Mouse (Mus musculus) liver, postnatal 0 days (tissue): ENCODE results near the gene Eps15l1. TPM values are rescaled to one million over a fixed set of nuclear protein-coding genes. Genes with fewer than 3 reads are reported as not detected.

ENCODE experiments used
- ATAC-seq: fragments of 200-750 bp; cut with Nextera tagmentation; 2 replicates; pipeline ENCODE4 v1.8.0; 2017; ENCODE audit warnings: mild to moderate bottlenecking, moderate library complexity
- DNase-seq: peaks from one replicate; pipeline ENCODE4 v3.0.0-alpha.2; 2016
- H3K27ac ChIP-seq: fragments of 300-500 bp; sonication (generic); 2 replicates; pipeline ENCODE4 v1.5.1; 2014; ENCODE audit warnings: antibody characterized with exemption, moderate library complexity, mild to moderate bottlenecking, low read depth
- H3K27me3 ChIP-seq: fragments of 300-500 bp; sonication (generic); 2 replicates; pipeline ENCODE4 v1.6.1; 2014; ENCODE audit warnings: low read length, control low read depth, mixed read lengths; ENCODE audit not compliant: insufficient read depth
- H3K36me3 ChIP-seq: fragments of 300-500 bp; sonication (generic); replicated peaks from 2 replicates; pipeline ENCODE4 v1.6.1; 2014; ENCODE audit warnings: mild to moderate bottlenecking, control low read depth, low read length, moderate library complexity, mixed read lengths; ENCODE audit not compliant: insufficient read depth
- H3K4me1 ChIP-seq: fragments of 300-500 bp; sonication (generic); 2 replicates; pipeline ENCODE4 v1.6.1; 2014; ENCODE audit warnings: antibody characterized with exemption, mild to moderate bottlenecking, control low read depth; ENCODE audit not compliant: insufficient read depth
- H3K4me2 ChIP-seq: fragments of 300-500 bp; sonication (generic); 2 replicates; pipeline ENCODE4 v1.6.1; 2014; ENCODE audit warnings: low read depth, mild to moderate bottlenecking, low read length, moderate library complexity, mixed read lengths
- H3K4me3 ChIP-seq: fragments of 300-500 bp; sonication (generic); 2 replicates; pipeline ENCODE4 v1.5.1; 2014; ENCODE audit warnings: low read depth, low read length
- H3K9ac ChIP-seq: fragments of 300-500 bp; sonication (generic); replicated peaks from 2 replicates; pipeline ENCODE4 v1.6.1; 2014; ENCODE audit warnings: mild to moderate bottlenecking, moderate library complexity
- H3K9me3 ChIP-seq: fragments of 300-500 bp; sonication (generic); 2 replicates; pipeline ENCODE4 v1.6.1; 2016; ENCODE audit warnings: mild to moderate bottlenecking, control low read depth, low read length, mixed read lengths
- CTCF ChIP-seq: sonication (generic); IDR thresholded peaks from 2 replicates; pipeline ENCODE4 v1.5.1; 2016; ENCODE audit warnings: antibody characterized with exemption, low read depth
- EP300 ChIP-seq: IDR thresholded peaks from 2 replicates; pipeline ENCODE4 v1.6.1; 2016; ENCODE audit warnings: antibody characterized with exemption, low read depth, mild to moderate bottlenecking
- WGBS: fragments of 180-500 bp; shearing (Covaris S2); extraction: QIAGEN DNeasy Blood & Tissue Kit; methylation state at CpG from one replicate; pipeline ENCODE4 v1.1.7; 2014; ENCODE audit not compliant: insufficient replicate concordance; 5-methylcytosine and 5-hydroxymethylcytosine counted together
- polyA plus RNA-seq: library from polyadenylated mRNA; unstranded; fragments of >200 nt; fragmentation: Nextera tagmentation; extraction: Ambion mirVana; gene quantifications from 2 replicates; pipeline ENCODE4 v1.2.1, GENCODE M21; 2015

The Eps15l1 gene
- polyA plus RNA-seq, 1 experiment from 2014 or later = 10.1 TPM

DNA sequence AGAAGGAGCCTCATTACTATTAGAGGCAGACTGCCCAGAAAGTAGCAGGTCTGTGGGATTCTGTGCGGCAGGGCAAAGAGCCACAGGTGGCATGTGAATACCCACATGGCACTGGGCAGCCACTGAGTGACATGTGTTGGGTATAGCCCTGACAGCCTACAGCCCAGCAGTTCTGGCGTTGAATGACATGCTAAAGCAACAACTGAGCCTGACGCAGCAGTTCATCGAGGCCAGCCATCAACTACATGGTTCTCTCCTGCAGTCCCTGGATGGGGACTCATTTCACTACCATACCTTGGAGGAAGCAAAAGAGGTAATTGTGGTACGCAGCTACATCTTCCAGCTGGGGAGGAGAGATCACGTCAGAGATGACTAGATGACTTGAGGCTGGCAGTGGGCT, 37.2 kb upstream of the Eps15l1 start:
- no peak overlapping the region for H3K4me3 ChIP-seq
- H3K27me3 ChIP-seq = no peaks in the 10 kb centered on the region
- no peak overlapping the region for H3K27ac ChIP-seq
- H3K4me1 ChIP-seq = no peaks in the 10 kb centered on the region
- peaks cover 56% of the 10 kb centered on the region for H3K36me3 ChIP-seq
- no peak for TF ChIP-seq EP300
- TF ChIP-seq CTCF = no peak
- DNase-seq (no peak), ATAC-seq (no peak)
- no peak overlapping the region for H3K9ac ChIP-seq
- 83% methylated on average over 6 of the region's 6 CpGs for WGBS
- peaks cover 5% of the 10 kb centered on the region; the same call in 1 of the 2 replicates for H3K9me3 ChIP-seq
- H3K4me2 ChIP-seq = no peak overlapping the region

DNA sequence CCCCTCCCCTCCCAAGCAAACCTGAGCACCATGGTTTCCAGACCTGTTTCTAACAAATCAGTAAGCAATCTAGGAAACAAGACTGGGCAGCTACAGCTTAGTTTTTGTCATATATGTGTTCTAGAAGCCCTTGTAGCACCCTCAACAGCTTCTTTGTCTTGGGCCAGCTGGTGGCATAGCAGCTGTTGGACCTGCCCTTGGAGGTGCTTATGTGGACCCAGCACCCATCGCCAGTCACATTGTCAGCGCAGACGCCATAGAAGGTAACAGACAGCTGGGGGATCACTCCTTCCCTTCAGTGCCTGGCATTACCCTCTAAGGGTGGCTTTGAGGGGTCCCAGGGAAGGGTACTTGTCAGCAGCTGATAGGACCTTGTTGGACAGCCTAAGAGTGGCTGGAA, 36.5 kb upstream of the Eps15l1 start:
- DNase-seq = no peak
- Histone ChIP-seq H3K4me1 (no peaks in the 10 kb centered on the region), H3K36me3 (peaks cover 52% of the 10 kb centered on the region), H3K4me3 (no peak overlapping the region), H3K27ac (no peak overlapping the region), H3K27me3 (no peaks in the 10 kb centered on the region), H3K4me2 (no peak overlapping the region), H3K9ac (no peak overlapping the region), H3K9me3 (peaks cover 6% of the 10 kb centered on the region; the same call in 1 of the 2 replicates)
- TF ChIP-seq EP300 = no peak
- no peak for TF ChIP-seq CTCF
- 92% methylated on average over 3 of the region's 3 CpGs for whole genome bisulfite sequencing
- no peak for ATAC-seq

DNA sequence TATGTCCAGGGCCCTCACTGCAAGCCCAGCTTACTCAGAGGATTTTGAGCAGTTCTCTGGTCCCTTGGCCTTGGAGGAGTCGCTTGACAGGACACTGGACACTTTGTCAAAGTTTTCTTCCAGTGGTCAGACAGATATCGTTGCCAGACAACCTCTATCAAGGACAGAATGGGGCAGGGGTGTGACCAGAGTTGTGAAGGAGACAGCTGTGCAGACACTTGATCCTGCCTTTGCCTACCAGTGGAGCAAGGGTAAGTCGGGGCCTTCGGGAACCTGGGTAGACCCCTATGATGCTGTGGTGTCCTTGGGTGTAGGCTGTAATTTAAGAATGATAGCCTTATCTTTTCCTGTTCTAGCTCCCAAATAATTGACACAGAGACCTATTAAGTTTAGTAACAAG, 34.1 kb upstream of the Eps15l1 start:
- no peak overlapping the region for H3K9ac ChIP-seq
- TF ChIP-seq EP300 = no peak
- TF ChIP-seq CTCF = no peak
- H3K4me1 ChIP-seq = no peaks in the 10 kb centered on the region
- no peaks in the 10 kb centered on the region for H3K27me3 ChIP-seq
- H3K36me3 ChIP-seq = peaks cover 31% of the 10 kb centered on the region
- H3K4me3 ChIP-seq = no peak overlapping the region
- no peak overlapping the region for H3K4me2 ChIP-seq
- DNase-seq = no peak
- no peak for ATAC-seq
- peaks cover 6% of the 10 kb centered on the region; the same call in 1 of the 2 replicates for H3K9me3 ChIP-seq
- 91% methylated on average over 4 of the region's 4 CpGs for WGBS
- no peak overlapping the region for H3K27ac ChIP-seq

DNA sequence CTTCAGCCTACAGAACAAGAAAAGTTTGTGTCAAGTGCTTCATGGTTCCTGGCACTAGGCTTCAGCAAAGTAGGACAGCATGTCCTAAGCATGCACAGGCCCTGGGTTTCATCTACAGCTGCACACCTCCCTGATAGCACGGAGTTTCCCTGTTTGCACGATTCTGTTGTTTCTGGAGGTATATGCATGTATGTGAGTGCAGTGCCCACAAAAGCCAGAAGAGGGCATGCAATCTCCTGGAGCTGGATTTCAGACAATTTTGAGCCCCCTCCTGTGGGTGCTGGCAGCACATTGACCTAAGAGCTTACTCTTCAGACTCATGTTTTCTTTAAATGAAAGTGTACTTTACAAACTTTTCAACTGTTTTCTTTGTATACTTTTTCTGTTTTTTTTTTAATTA, 32.6 kb upstream of the Eps15l1 start:
- WGBS = 91% methylated on average over 2 of the region's 2 CpGs
- no peaks in the 10 kb centered on the region for H3K27me3 ChIP-seq
- TF ChIP-seq CTCF = 0 out of 2 replicates have a peak, but pooled peaks have one; percentile 12
- no peak for TF ChIP-seq EP300

DNA sequence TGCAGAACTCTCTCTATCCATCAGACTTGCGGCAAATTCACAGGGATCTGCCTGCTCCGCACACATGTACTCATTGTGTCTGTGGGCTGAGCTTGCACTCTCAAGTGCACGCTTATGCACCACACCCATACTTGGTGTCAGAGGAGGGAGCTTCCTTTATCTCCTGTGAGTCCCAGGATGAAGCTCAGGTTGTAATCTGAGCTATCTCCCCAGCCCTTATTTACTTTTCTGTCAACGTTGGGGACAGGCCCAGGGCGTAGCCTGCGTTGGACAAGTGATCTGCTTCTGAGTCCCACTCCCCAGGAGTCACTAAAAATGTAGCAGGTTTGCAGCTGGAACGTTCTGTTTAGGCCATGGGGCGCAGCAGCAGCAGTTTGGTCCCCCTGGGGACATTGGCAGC, 30.3 kb upstream of the Eps15l1 start:
- H3K9ac ChIP-seq = no peak overlapping the region
- H3K36me3 ChIP-seq = peaks cover 23% of the 10 kb centered on the region
- no peak overlapping the region for H3K4me2 ChIP-seq
- no peak overlapping the region for H3K27ac ChIP-seq
- H3K4me3 ChIP-seq = no peak overlapping the region
- peaks cover 6% of the 10 kb centered on the region; the same call in 1 of the 2 replicates for H3K9me3 ChIP-seq
- H3K27me3 ChIP-seq = no peaks in the 10 kb centered on the region
- no peak for ATAC-seq
- DNase-seq = no peak
- WGBS = 58% methylated on average over 8 of the region's 8 CpGs
- H3K4me1 ChIP-seq = no peaks in the 10 kb centered on the region
- no peak for TF ChIP-seq EP300
- no peak for TF ChIP-seq CTCF

More for the DNA sequence above, 32.6 kb upstream of the Eps15l1 start:
- no peaks in the 10 kb centered on the region for H3K4me1 ChIP-seq
- no peak overlapping the region for H3K4me3 ChIP-seq
- H3K36me3 ChIP-seq = peaks cover 27% of the 10 kb centered on the region
- H3K4me2 ChIP-seq = no peak overlapping the region
- H3K9ac ChIP-seq = no peak overlapping the region
- peaks cover 6% of the 10 kb centered on the region; the same call in 1 of the 2 replicates for H3K9me3 ChIP-seq
- DNase-seq (no peak), ATAC-seq (no peak)
- H3K27ac ChIP-seq = no peak overlapping the region

DNA sequence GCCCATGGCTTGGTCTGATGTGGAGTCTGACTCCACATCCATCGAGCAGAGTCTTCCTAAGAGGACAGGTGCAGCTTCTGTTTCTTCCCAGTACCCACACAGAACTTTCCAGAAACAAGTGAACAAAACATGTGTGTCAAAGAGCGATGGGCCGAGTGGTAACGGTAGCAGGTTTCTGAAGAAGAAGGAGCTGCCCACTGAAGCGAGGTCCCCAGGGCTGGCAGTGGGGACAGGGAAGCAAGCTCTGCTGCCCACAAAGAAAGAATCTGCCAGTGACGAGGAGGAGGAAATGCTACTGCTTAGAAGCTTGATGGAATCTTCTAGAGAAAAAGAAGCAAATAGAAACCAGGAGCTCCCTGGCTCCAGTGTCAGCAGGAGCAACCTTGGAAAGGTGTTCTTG, 23.8 kb upstream of the Eps15l1 start:
- peaks cover 10% of the 10 kb centered on the region; the same call in 1 of the 2 replicates for H3K4me1 ChIP-seq
- ATAC-seq (no peak), DNase-seq (no peak)
- H3K4me3 ChIP-seq = no peak overlapping the region
- peak overlapping the region; percentile 64 for H3K27ac ChIP-seq
- 0 out of 2 replicates have a peak, but pooled peaks cover 5% of the 10 kb centered on the region for H3K36me3 ChIP-seq
- H3K9ac ChIP-seq = no peak overlapping the region
- no peak overlapping the region for H3K4me2 ChIP-seq
- H3K9me3 ChIP-seq = no peaks in the 10 kb centered on the region
- 76% methylated on average over 6 of the region's 6 CpGs for WGBS
- no peak for TF ChIP-seq EP300
- TF ChIP-seq CTCF = no peak
- H3K27me3 ChIP-seq = no peaks in the 10 kb centered on the region
